Mouse (Mus musculus) adipocyte (in vitro differentiated cells): ENCODE data around the gene Bahcc1.

Source experiments
- DNase-seq: peaks from one replicate; pipeline ENCODE4 v3.0.0-alpha.2; 2016; ENCODE audit warnings: low spot score

Bahcc1 gene

GRCm38 (mm10) chr11:120260769-120261150 is 28.0 kb downstream of the Bahcc1 start:
- no peak for DNase-seq

- peak; percentile 96 for DNase-seq
Measured at GRCm38 (mm10) chr11:120261416-120262355, 28.9 kb downstream of the Bahcc1 start.

- DNase-seq, result peak; percentile 93
Measured at GRCm38 (mm10) chr11:120262356-120262901, 29.7 kb downstream of the Bahcc1 start.

GRCm38 (mm10) chr11:120263176-120263575 is 30.4 kb downstream of the Bahcc1 start:
- DNase-seq, result peak; percentile 24

GRCm38 (mm10) chr11:120264008-120264407 is 31.3 kb downstream of the Bahcc1 start:
- peak; percentile 87 for DNase-seq

GRCm38 (mm10) chr11:120265458-120265857 is 32.7 kb downstream of the Bahcc1 start:
- peak; percentile 12 for DNase-seq

- peak; percentile 18 for DNase-seq
Measured at GRCm38 (mm10) chr11:120266259-120266758, 33.6 kb downstream of the Bahcc1 start.

- DNase-seq, result no peak
Measured at GRCm38 (mm10) chr11:120267274-120267673, 34.5 kb downstream of the Bahcc1 start.

GRCm38 (mm10) chr11:120267676-120268075 is 34.9 kb downstream of the Bahcc1 start:
- DNase-seq, result no peak

- no peak for DNase-seq
Measured at GRCm38 (mm10) chr11:120268195-120268967, 35.6 kb downstream of the Bahcc1 start.

GRCm38 (mm10) chr11:120269007-120269406 is 36.3 kb downstream of the Bahcc1 start:
- no peak for DNase-seq

GRCm38 (mm10) chr11:120269498-120270104 is 36.9 kb downstream of the Bahcc1 start:
- DNase-seq, result peak; percentile 89

GRCm38 (mm10) chr11:120279335-120279734 is 46.6 kb downstream of the Bahcc1 start:
- DNase-seq, result peak; percentile 50

GRCm38 (mm10) chr11:120280281-120280773 is 47.6 kb downstream of the Bahcc1 start:
- peak; percentile 82 for DNase-seq

- no peak for DNase-seq
Measured at GRCm38 (mm10) chr11:120280774-120281173, 48.0 kb downstream of the Bahcc1 start.

GRCm38 (mm10) chr11:120281197-120281596 is 48.5 kb downstream of the Bahcc1 start:
- DNase-seq, result peak; percentile 97

- DNase-seq, result no peak
Measured at GRCm38 (mm10) chr11:120283542-120283941, 50.8 kb downstream of the Bahcc1 start.

- no peak for DNase-seq
Measured at GRCm38 (mm10) chr11:120289644-120290043, 56.9 kb downstream of the Bahcc1 start.

GRCm38 (mm10) chr11:120290266-120290665 is 57.5 kb downstream of the Bahcc1 start:
- DNase-seq, result no peak

GRCm38 (mm10) chr11:120293714-120294113 is 61.0 kb downstream of the Bahcc1 start:
- DNase-seq, result peak; percentile 63

- no peak for DNase-seq
Measured at GRCm38 (mm10) chr11:120296305-120297144, 63.8 kb downstream of the Bahcc1 start.
